Mouse (Mus musculus) MEL (cell line): Measurements from ENCODE around the gene Grb7. TPM values are rescaled to one million over a fixed set of nuclear protein-coding genes. Genes with fewer than 3 reads are reported as not detected.

Source experiments
- DNase-seq: peaks from one replicate; pipeline ENCODE4 v3.0.0; 2011; ENCODE audit warnings: low read depth, low spot score
- H3K27ac ChIP-seq: 2 replicates; pipeline ENCODE4 v1.5.1; 2012; ENCODE audit warnings: low read depth, mild to moderate bottlenecking, control low read depth, low read length, moderate library complexity; ENCODE audit not compliant: control insufficient read depth
- H3K27me3 ChIP-seq, 2 experiments: fragments of 150-350 bp in 1 of 2; sonication (generic) in 1 of 2; 2 replicates each; pipeline ENCODE4 v1.6.1; 2012; ENCODE audit warnings: low read length in 2 of 2, mild to moderate bottlenecking in 2 of 2, improper control_type of control experiment in 1 of 2, moderate library complexity in 1 of 2; ENCODE audit not compliant: insufficient read depth in 2 of 2, control insufficient read depth in 1 of 2
- H3K36me3 ChIP-seq, 2 experiments: 2 replicates each; pipeline ENCODE4 v1.6.1; 2012 to 2014; ENCODE audit warnings: low read length in 2 of 2, improper control_type of control experiment in 1 of 2, inconsistent platforms in 1 of 2, mild to moderate bottlenecking in 1 of 2; ENCODE audit not compliant: insufficient read depth in 2 of 2, control insufficient read depth in 1 of 2
- H3K4me1 ChIP-seq, 2 experiments: fragments of 150-350 bp in 1 of 2; sonication (generic) in 1 of 2; 2 replicates each; pipeline ENCODE4 v1.6.1; 2012; ENCODE audit warnings: low read length in 2 of 2, improper control_type of control experiment in 1 of 2, mild to moderate bottlenecking in 1 of 2; ENCODE audit not compliant: insufficient read depth in 2 of 2, control insufficient read depth in 1 of 2
- H3K4me3 ChIP-seq, 2 experiments: fragments of 150-350 bp in 1 of 2; sonication (generic) in 1 of 2; 2 replicates each; pipeline ENCODE4 v1.5.1; 2012; ENCODE audit warnings: low read depth in 2 of 2, low read length in 2 of 2, mild to moderate bottlenecking in 2 of 2, moderate library complexity in 2 of 2, control low read depth in 1 of 2, improper control_type of control experiment in 1 of 2; ENCODE audit not compliant: control insufficient read depth in 1 of 2, insufficient read depth in 1 of 2
- H3K79me2 ChIP-seq: 2 replicates; pipeline ENCODE4 v1.6.1; 2012; ENCODE audit warnings: mild to moderate bottlenecking, low read length, moderate library complexity; ENCODE audit not compliant: control insufficient read depth, poor library complexity, insufficient read depth
- H3K9ac ChIP-seq: 2 replicates; pipeline ENCODE4 v1.6.1; 2012; ENCODE audit warnings: low read depth, mild to moderate bottlenecking, control low read depth, low read length, moderate library complexity; ENCODE audit not compliant: control insufficient read depth, poor library complexity, severe bottlenecking
- H3K9me3 ChIP-seq: fragments of 150-350 bp; sonication (generic); replicated peaks from 2 replicates; pipeline ENCODE4 v1.6.1; 2012; ENCODE audit warnings: mild to moderate bottlenecking, low read length, improper control_type of control experiment, moderate library complexity; ENCODE audit not compliant: insufficient read depth
- CHD1 ChIP-seq: IDR thresholded peaks from 2 replicates; pipeline ENCODE4 v1.6.1; 2012; ENCODE audit warnings: low read depth, mild to moderate bottlenecking, inconsistent platforms, low read length, improper control_type of control experiment
- E2F4 ChIP-seq: IDR thresholded peaks from 2 replicates; pipeline ENCODE4 v1.6.1; 2011; ENCODE audit warnings: low read depth, low read length, improper control_type of control experiment, borderline replicate concordance
- ELF1 ChIP-seq: IDR thresholded peaks from 2 replicates; pipeline ENCODE4 v1.6.1; 2014; ENCODE audit warnings: low read depth, mild to moderate bottlenecking, inconsistent platforms, low read length, improper control_type of control experiment, moderate library complexity
- EP300 ChIP-seq, 2 experiments: IDR thresholded peaks; 2 replicates each; pipeline ENCODE4 v1.6.1; 2011; ENCODE audit warnings: improper control_type of control experiment in 2 of 2, low read length in 2 of 2, low read depth in 1 of 2, mild to moderate bottlenecking in 1 of 2
- GABPA ChIP-seq: IDR thresholded peaks from 2 replicates; pipeline ENCODE4 v1.6.1; 2012; ENCODE audit warnings: low read depth, mild to moderate bottlenecking, inconsistent platforms, low read length, improper control_type of control experiment, moderate library complexity
- GATA1 ChIP-seq: IDR thresholded peaks from 2 replicates; pipeline ENCODE4 v1.6.1; 2011; ENCODE audit warnings: low read depth, low read length, improper control_type of control experiment
- HCFC1 ChIP-seq: IDR thresholded peaks from 2 replicates; pipeline ENCODE4 v1.6.1; 2012; ENCODE audit warnings: low read depth, mild to moderate bottlenecking, inconsistent platforms, low read length, improper control_type of control experiment, moderate library complexity
- MAX ChIP-seq: IDR thresholded peaks from 2 replicates; pipeline ENCODE4 v1.6.1; 2011; ENCODE audit warnings: low read length, improper control_type of control experiment
- MEF2A ChIP-seq: IDR thresholded peaks from 2 replicates; pipeline ENCODE4 v1.6.1; 2014; ENCODE audit warnings: low read depth, mild to moderate bottlenecking, inconsistent platforms, low read length, improper control_type of control experiment; ENCODE audit not compliant: poor library complexity, insufficient replicate concordance, severe bottlenecking; ENCODE audit errors: extremely low read depth
- MXI1 ChIP-seq: IDR thresholded peaks from 2 replicates; pipeline ENCODE4 v1.6.1; 2011; ENCODE audit warnings: mild to moderate bottlenecking, low read depth, low read length, improper control_type of control experiment
- MYB ChIP-seq: IDR thresholded peaks from 2 replicates; pipeline ENCODE4 v1.6.1; 2011; ENCODE audit warnings: mild to moderate bottlenecking, low read depth, low read length, improper control_type of control experiment
- NELFE ChIP-seq: IDR thresholded peaks from 2 replicates; pipeline ENCODE4 v1.6.1; 2011; ENCODE audit warnings: low read depth, low read length, improper control_type of control experiment
- NRF1 ChIP-seq: IDR thresholded peaks from 2 replicates; pipeline ENCODE4 v1.6.1; 2014; ENCODE audit warnings: low read depth, mild to moderate bottlenecking, inconsistent platforms, low read length, improper control_type of control experiment, moderate library complexity; ENCODE audit not compliant: poor library complexity, insufficient read depth, severe bottlenecking
- POLR2A ChIP-seq, 2 experiments: IDR thresholded peaks; 2 replicates each; pipeline ENCODE4 v1.6.1; 2011 to 2012; ENCODE audit warnings: low read length in 2 of 2, mild to moderate bottlenecking in 2 of 2, control low read depth in 1 of 2, improper control_type of control experiment in 1 of 2, low read depth in 1 of 2, moderate library complexity in 1 of 2; ENCODE audit not compliant: control insufficient read depth in 1 of 2, insufficient read depth in 1 of 2, poor library complexity in 1 of 2
- POLR2AphosphoS2 ChIP-seq: IDR thresholded peaks from 2 replicates; pipeline ENCODE4 v1.6.1; 2011; ENCODE audit warnings: low read length, improper control_type of control experiment
- POLR2AphosphoS5 ChIP-seq: IDR thresholded peaks from 2 replicates; pipeline ENCODE4 v1.6.1; 2012; ENCODE audit warnings: low read depth, borderline replicate concordance, mild to moderate bottlenecking, inconsistent platforms, low read length, moderate library complexity, mixed read lengths
- RAD21 ChIP-seq: IDR thresholded peaks from 2 replicates; pipeline ENCODE4 v1.6.1; 2011; ENCODE audit warnings: mild to moderate bottlenecking, low read depth, low read length, improper control_type of control experiment
- SIN3A ChIP-seq: IDR thresholded peaks from 2 replicates; pipeline ENCODE4 v1.6.1; 2012; ENCODE audit warnings: low read length, improper control_type of control experiment, inconsistent platforms
- TBP ChIP-seq: IDR thresholded peaks from 2 replicates; pipeline ENCODE4 v1.8.0; 2011; ENCODE audit warnings: low read depth, low read length, improper control_type of control experiment
- TCF12 ChIP-seq: IDR thresholded peaks from 2 replicates; pipeline ENCODE4 v1.6.1; 2014; ENCODE audit warnings: low read depth, mild to moderate bottlenecking, inconsistent platforms, low read length, improper control_type of control experiment, moderate library complexity
- UBTF ChIP-seq: IDR thresholded peaks from 2 replicates; pipeline ENCODE4 v1.6.1; 2012; ENCODE audit warnings: low read depth, mild to moderate bottlenecking, inconsistent platforms, low read length, improper control_type of control experiment, moderate library complexity, borderline replicate concordance; ENCODE audit not compliant: insufficient read depth
- USF2 ChIP-seq, 2 experiments: IDR thresholded peaks; 2 replicates each; pipeline ENCODE4 v1.6.1; 2011 to 2012; ENCODE audit warnings: improper control_type of control experiment in 2 of 2, low read length in 2 of 2, borderline replicate concordance in 1 of 2, inconsistent platforms in 1 of 2, low read depth in 1 of 2, mild to moderate bottlenecking in 1 of 2; ENCODE audit not compliant: insufficient read depth in 1 of 2
- ZKSCAN1 ChIP-seq: IDR thresholded peaks from 2 replicates; pipeline ENCODE4 v1.6.1; 2012; ENCODE audit warnings: low read depth, mild to moderate bottlenecking, inconsistent platforms, low read length, improper control_type of control experiment, moderate library complexity
- ZMIZ1 ChIP-seq: IDR thresholded peaks from 2 replicates; pipeline ENCODE4 v1.6.1; 2012; ENCODE audit warnings: low read depth, mild to moderate bottlenecking, inconsistent platforms, low read length, improper control_type of control experiment, moderate library complexity
- polyA plus RNA-seq, 2 experiments: library from polyadenylated mRNA; stranded (reverse) in 1 of 2; unstranded in 1 of 2; fragments of >175 nt in 1 of 2; fragments of >200 nt in 1 of 2; gene quantifications; 2 replicates each; pipeline versions ENCODE4 v1.2.1 to v1.2.4; 2012; ENCODE audit warnings: low replicate concordance in 2 of 2, low read depth in 1 of 2; ENCODE audit not compliant: insufficient read length in 2 of 2, insufficient read depth in 1 of 2, missing spikeins in 1 of 2
- total RNA-seq: library from RNA; depleted of rRNA; stranded (reverse); fragments of 300-350 nt; gene quantifications from 2 replicates; pipeline ENCODE4 v1.2.3, GENCODE M21; 2012

Gene Grb7
- total and polyA plus RNA-seq, 3 experiments, result 0.21 TPM; not detected in 2

- Histone ChIP-seq H3K36me3 (no peaks in the 10 kb centered on the region), H3K27ac (no peak overlapping the region), H3K9me3 (no peaks in the 10 kb centered on the region), H3K79me2 (no peaks in the 10 kb centered on the region), H3K9ac (no peak overlapping the region), H3K4me1 (no peaks in the 10 kb centered on the region), H3K27me3 (peaks cover 13 to 16% of the 10 kb centered on the region in 2 experiments), H3K4me3 (no peak overlapping the region)
- no peak for DNase-seq
- TF ChIP-seq MXI1 (no peak), MEF2A (no peak), POLR2A (IDR thresholded peaks at IDR 0.05; ENCODE audit: control insufficient read depth in 1 of 2, insufficient read depth in 1 of 2, low read depth in 1 of 2, low read length in 2 of 2, poor library complexity in 1 of 2) (no peak), NRF1 (no peak), E2F4 (no peak)
These were observed 17.8 kb upstream of the Grb7 start for GRCm38 (mm10) chr11:98428436-98428835.

- no peak for DNase-seq
- peaks cover under 1 to 8% of the 10 kb centered on the region in 2 experiments; a peak in 3 of 4 replicates for H3K27me3 ChIP-seq
- H3K9ac ChIP-seq, result no peak overlapping the region
- TF ChIP-seq HCFC1 (peak; percentile 65), MAX (no peak)
- no peak overlapping the region for H3K27ac ChIP-seq
- H3K36me3 ChIP-seq, result no peaks in the 10 kb centered on the region
- H3K4me3 ChIP-seq, result no peak overlapping the region
- no peaks in the 10 kb centered on the region for H3K79me2 ChIP-seq
- no peaks in the 10 kb centered on the region for H3K9me3 ChIP-seq
- no peaks in the 10 kb centered on the region for H3K4me1 ChIP-seq
These were observed 14.3 kb upstream of the Grb7 start for GRCm38 (mm10) chr11:98431743-98432502.

- no peak overlapping the region for H3K4me3 ChIP-seq
- peaks cover 2 to 5% of the 10 kb centered on the region in 2 experiments; a peak in 1 of 4 replicates for H3K4me1 ChIP-seq
- H3K36me3 ChIP-seq, result no peaks in the 10 kb centered on the region
- no peaks in the 10 kb centered on the region; the same call in 1 of the 2 replicates for H3K79me2 ChIP-seq
- TF ChIP-seq MEF2A (no peak), ZMIZ1 (no peak), USF2 (IDR thresholded peaks at IDR 0.05; ENCODE audit: borderline replicate concordance in 1 of 2, insufficient read depth in 1 of 2, low read depth in 1 of 2, low read length in 2 of 2) (no peak), SIN3A (no peak), ELF1 (no peak), TBP (no peak), RAD21 (no peak), GABPA (no peak), GATA1 (no peak), MAX (no peak), ZKSCAN1 (no peak), MYB (no peak), POLR2AphosphoS2 (no peak), POLR2AphosphoS5 (no peak), TCF12 (no peak), UBTF (no peak), NELFE (no peak), CHD1 (no peak), EP300 (IDR thresholded peaks at IDR 0.05; ENCODE audit: low read depth in 1 of 2, low read length in 2 of 2) (no peak)
- TF ChIP-seq, all 39 proteins: peak for 0
- Histone ChIP-seq H3K27me3 (peaks cover 0 to 6% of the 10 kb centered on the region in 2 experiments; a peak in 2 of 4 replicates), H3K9me3 (no peaks in the 10 kb centered on the region), H3K27ac (no peak overlapping the region), H3K9ac (no peak overlapping the region)
- no peak for DNase-seq
These were observed 10.5 kb upstream of the Grb7 start for GRCm38 (mm10) chr11:98435723-98436122.
